Mouse (Mus musculus) heart, adult 11 months (tissue): ENCODE results near the gene Eif2b1.
A peak's percentile ranks its signal among the peaks of the same experiment; 100 is the strongest.

Experiments used
- DNase-seq: peaks from one replicate; pipeline ENCODE4 v3.0.0; 2022

The Eif2b1 gene

GRCm38 (mm10) chr5:124541602-124541973 is 37.3 kb downstream of the Eif2b1 start:
- DNase-seq: peak; percentile 88

GRCm38 (mm10) chr5:124540905-124541601 is 37.9 kb downstream of the Eif2b1 start:
- DNase-seq: peak; percentile 98

GRCm38 (mm10) chr5:124540383-124540786 is 38.5 kb downstream of the Eif2b1 start, which contains the start of gene Tmed2:
Gene Tmed2, plus strand, starts transcription at chr5:124540695.
- DNase-seq: peak; percentile 100

GRCm38 (mm10) chr5:124539905-124540304 is 39.0 kb downstream of the Eif2b1 start:
- DNase-seq: peak; percentile 85

GRCm38 (mm10) chr5:124538813-124539792 is 39.8 kb downstream of the Eif2b1 start:
- DNase-seq: peak; percentile 92

- peak; percentile 97 for DNase-seq
These were observed 42.2 kb downstream of the Eif2b1 start for GRCm38 (mm10) chr5:124536776-124537175.

- peak; percentile 87 for DNase-seq
These were observed 43.9 kb downstream of the Eif2b1 start for GRCm38 (mm10) chr5:124535016-124535415.

- peak; percentile 95 for DNase-seq
These were observed 46.5 kb downstream of the Eif2b1 start for GRCm38 (mm10) chr5:124532451-124532850.

- no peak for DNase-seq
These were observed 47.4 kb downstream of the Eif2b1 start for GRCm38 (mm10) chr5:124531583-124531930.

- DNase-seq: peak; percentile 99
These were observed 48.0 kb downstream of the Eif2b1 start, which contains the start of gene Rilpl1 for GRCm38 (mm10) chr5:124530655-124531582. Gene Rilpl1, minus strand, starts transcription at chr5:124531391.

GRCm38 (mm10) chr5:124529697-124530096 is 49.2 kb downstream of the Eif2b1 start:
- peak; percentile 95 for DNase-seq

GRCm38 (mm10) chr5:124529191-124529651 is 49.7 kb downstream of the Eif2b1 start:
- DNase-seq: peak; percentile 97

- DNase-seq: peak; percentile 97
These were observed 50.1 kb downstream of the Eif2b1 start for GRCm38 (mm10) chr5:124528791-124529190.

GRCm38 (mm10) chr5:124528351-124528750 is 50.6 kb downstream of the Eif2b1 start:
- DNase-seq: peak; percentile 91

GRCm38 (mm10) chr5:124524943-124525342 is 54.0 kb downstream of the Eif2b1 start:
- peak; percentile 86 for DNase-seq

GRCm38 (mm10) chr5:124523032-124523431 is 55.9 kb downstream of the Eif2b1 start:
- no peak for DNase-seq

GRCm38 (mm10) chr5:124521588-124521987 is 57.3 kb downstream of the Eif2b1 start:
- peak; percentile 88 for DNase-seq
